Mouse (Mus musculus): ENCODE measurements around the gene Fndc7.

Gene Fndc7

DNA sequence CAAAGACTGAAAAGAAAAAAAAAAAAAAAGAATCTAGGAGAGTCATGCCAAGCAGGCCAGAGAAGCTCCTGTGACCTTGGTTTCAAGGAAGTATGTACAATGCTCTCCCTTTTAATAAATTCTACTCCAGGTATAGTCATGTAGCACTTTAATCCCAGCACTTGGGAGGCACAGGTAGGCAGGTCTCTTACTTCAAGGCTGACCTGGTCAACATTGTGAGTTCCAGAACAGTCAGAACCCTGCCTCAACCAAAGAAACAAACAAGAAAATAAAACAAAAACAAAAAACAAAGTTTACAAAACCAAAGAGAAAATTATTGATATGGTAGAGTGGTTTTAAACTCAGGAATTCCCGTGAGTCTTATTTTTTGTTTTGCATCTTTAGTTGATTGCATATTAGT, at the start of gene Fndc7:
TSS of gene Fndc7 (minus strand) at position 101 of the 400 bp plus-strand sequence.
- DNase-seq: no peak

- no peak for DNase-seq
These were observed 49.8 kb upstream of the Fndc7 start, which contains the start of gene Henmt1 for GRCm38 (mm10) chr3:108939573-108939972. Henmt1 (plus strand) TSS chr3:108939873.

- DNase-seq: no peak
These were observed 48.9 kb upstream of the Fndc7 start for GRCm38 (mm10) chr3:108938691-108939090.

DNA sequence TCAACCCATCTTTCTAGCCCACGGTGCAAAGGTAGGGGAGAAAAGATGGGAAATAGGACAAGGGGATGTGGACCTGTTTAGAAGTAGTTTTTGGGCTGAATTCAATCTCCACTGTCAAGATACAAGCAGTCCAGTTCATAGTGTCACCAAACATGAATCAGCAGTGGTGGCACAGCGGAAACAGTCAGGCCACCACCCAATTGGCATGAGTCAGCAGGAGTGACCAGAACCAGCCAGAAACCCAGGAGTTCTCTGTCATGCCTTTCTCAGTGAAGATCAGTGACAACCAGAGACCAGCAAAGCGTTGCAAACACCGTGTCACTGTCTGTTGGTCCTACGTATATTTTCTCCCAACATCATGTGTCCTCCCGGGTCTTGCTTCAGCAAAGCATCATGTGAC, 43.7 kb upstream of the Fndc7 start:
- no peak for DNase-seq

DNA sequence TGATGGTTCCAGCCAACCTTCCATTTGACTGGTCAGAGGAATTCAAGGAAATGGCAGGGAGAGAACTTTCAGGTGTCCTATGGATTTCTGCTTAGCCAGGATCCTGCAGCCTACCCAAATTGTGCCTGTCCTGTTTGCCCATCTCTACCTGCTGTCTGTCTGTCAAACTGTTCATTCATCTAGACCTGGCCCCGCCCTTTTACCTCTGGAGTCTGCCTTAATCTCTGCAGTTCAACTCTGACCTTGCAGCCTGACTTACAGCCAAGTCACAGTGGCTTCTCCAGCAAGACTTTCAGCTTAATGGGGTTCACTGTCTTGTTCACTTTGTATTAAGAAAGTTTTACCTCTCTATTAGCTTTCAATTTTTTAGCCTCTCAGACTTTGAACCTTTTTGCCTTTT, 36.5 kb upstream of the Fndc7 start:
- no peak for DNase-seq

GRCm38 (mm10) chr3:108925677-108926076, 35.9 kb upstream of the Fndc7 start:
- DNase-seq: no peak

- DNase-seq: no peak
These were observed 32.0 kb upstream of the Fndc7 start for GRCm38 (mm10) chr3:108921822-108922221.

GRCm38 (mm10) chr3:108920442-108921070, 30.7 kb upstream of the Fndc7 start:
- DNase-seq: no peak

GRCm38 (mm10) chr3:108918852-108919251, 29.0 kb upstream of the Fndc7 start:
- no peak for DNase-seq

GRCm38 (mm10) chr3:108917986-108918385, 28.2 kb upstream of the Fndc7 start:
- no peak for DNase-seq

DNA sequence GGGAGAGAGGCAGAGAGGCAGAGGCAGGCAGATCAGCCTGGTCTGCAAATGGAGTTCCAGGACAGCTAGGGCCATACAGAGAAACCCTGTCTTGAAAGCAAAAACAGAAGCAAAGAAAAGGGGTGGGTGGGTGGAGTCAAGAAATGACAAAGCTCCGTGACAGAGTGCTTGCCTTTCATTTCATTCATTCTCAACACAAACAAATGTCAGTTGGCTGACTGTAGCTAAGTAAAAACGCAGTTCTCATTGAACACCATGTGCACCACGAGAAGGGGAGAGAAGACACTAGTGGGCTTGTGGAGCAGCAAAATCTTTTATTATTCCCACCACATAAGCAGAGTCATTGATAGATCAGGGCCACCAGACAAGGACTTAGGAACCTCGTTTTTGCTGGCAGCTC, 27.0 kb upstream of the Fndc7 start:
- DNase-seq: no peak

- DNase-seq: peak; percentile 29 to 54
These were observed 26.2 kb upstream of the Fndc7 start for GRCm38 (mm10) chr3:108915999-108916398.

DNA sequence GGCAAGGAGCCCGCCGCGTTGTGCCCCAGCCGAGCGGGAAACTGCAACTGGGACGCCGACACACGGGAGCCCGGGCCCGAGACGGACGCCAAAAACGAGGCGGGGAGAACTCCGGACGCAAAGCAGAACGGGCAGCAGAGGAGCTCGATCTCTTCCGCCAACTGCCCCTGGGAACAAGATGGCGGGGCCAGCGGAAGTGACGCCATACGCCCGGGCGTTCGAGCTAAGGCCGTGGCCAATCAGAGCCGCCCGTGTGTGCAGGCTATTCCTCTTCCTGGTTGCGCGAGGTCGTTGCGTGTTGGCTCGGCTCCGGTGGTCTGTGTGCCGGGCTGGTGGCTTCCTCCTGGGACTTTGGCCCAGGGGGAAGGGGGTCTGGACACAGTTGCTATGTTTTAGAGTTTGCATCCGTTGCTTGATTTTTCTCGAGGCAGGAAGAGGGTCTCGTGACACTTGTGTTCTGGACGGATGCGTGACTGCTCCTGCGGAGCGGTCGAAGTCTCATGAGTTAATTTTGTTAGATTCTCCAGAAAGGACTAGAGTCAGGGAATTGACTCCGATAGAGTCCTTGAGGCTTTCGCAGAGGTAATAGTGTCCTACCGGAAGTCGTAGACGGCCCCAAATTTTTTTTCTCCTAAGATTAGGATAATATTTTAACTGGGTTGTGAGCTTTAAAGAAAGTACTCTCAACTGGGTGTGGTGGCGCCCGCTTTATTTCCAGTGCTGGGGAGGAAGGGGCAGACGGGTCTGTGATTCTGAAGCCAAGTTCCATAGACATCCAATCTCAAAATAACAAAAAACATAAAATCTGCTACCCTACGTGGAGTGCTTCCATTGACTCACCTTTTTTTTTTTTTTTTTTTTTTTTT, 22.0 kb upstream of the Fndc7 start, which contains the start of gene Prpf38b:
TSS of gene Prpf38b (minus strand) at position 180 of the 866 bp plus-strand sequence.
- DNase-seq: peak; percentile 97 to 98

- DNase-seq: peak; percentile 73 to 75
These were observed 21.3 kb upstream of the Fndc7 start for GRCm38 (mm10) chr3:108911081-108911547.

GRCm38 (mm10) chr3:108910303-108911080, 20.7 kb upstream of the Fndc7 start:
- DNase-seq: peak; percentile 72 to 80

- no peak for DNase-seq
These were observed 13.1 kb upstream of the Fndc7 start for GRCm38 (mm10) chr3:108902934-108903333.

GRCm38 (mm10) chr3:108902038-108902437, 12.2 kb upstream of the Fndc7 start:
- DNase-seq: no peak

DNA sequence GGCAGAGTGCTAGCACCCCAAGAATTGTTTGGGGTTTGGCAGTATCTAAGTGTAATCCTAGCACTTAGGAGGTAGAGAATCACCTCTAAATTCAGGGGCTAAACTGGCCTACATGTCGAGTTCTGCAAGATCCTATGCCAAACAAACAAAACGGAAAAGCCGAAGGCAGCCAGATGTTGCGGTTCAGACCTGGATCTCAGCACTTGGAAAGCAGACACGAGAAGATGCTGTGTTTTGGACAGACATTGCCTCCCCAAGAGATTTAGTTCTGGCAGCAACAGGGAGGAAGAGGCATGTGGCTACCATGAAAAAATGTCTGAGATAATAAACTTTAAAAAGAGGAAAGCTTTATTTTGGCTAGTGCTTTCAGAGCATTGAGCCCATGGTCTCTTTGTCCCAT, 10.9 kb upstream of the Fndc7 start:
- no peak for DNase-seq

- no peak for DNase-seq
These were observed 10.3 kb upstream of the Fndc7 start for GRCm38 (mm10) chr3:108900147-108900546.

GRCm38 (mm10) chr3:108898640-108899039, 8.8 kb upstream of the Fndc7 start:
- DNase-seq: no peak

- no peak for DNase-seq
These were observed 3.1 kb upstream of the Fndc7 start for GRCm38 (mm10) chr3:108892914-108893313.

DNA sequence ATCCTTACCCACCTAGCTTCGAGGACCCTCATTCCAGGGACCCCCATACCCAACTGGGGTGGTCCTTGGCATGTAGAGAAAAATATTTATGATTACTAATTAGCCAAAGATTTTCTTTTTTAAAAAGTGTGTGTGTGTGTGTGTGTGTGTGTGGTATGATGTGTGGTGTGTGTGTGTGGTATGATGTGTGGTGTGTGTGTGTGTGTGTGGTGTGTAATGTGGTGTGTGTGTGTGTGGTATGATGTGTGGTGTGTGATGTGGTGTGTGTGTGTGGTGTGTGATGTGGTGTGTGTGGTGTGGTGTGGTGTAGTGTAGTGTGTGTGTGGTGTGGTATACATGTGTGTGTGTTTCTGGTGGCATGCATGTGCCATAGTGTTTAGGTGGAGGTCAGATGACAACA, 2.3 kb upstream of the Fndc7 start:
- DNase-seq: no peak

DNA sequence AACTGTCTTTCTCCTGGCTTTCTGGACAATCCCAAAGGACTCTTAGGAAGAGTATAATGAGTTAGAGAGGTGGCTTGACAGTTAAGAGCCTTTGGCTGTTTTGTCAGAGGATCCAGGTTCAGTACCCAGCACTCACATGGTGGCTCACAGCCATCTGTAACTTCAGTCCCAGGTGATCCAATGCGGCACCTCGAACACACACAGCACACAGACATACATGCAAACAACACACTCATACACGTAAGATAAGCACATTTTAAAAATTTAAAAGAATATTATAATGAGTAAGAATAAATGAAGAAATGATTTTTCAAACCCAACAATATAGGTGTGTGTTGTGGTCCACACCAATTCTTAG, 2.2 kb downstream of the Fndc7 start:
- DNase-seq: no peak
